ENCODE assay signal across 16 mouse cellular contexts in genomic region chr11:101128996-101129577, GRCm38 (mm10). TPM values are rescaled to one million over a fixed set of nuclear protein-coding genes. Genes with fewer than 3 reads are reported as not detected.
A peak's percentile ranks its signal among the peaks of the same experiment; 100 is the strongest.
DNase-seq lines count a peak whose midpoint lies in the region; ATAC-seq and TF ChIP-seq lines count a peak whose summit lies in the region.
"Had no signal": no experiment of that assay in that cellular context is flagged by ENCODE, and none has a peak within 500 bp of the region (broad histone marks: within the 10 kb centered on the region; RNA-seq: fewer than 3 reads in every experiment).

No protein-coding gene starts in this region.

- H3K9me3 ChIP-seq in forebrain, embryonic 14.5 days (replicated peaks; ENCODE audit: control insufficient read depth, low read length): no peaks in the 10 kb centered on the region
- H3K9me3 ChIP-seq: embryonic facial prominence, embryonic 12.5 days had no signal

- no peak for ATAC-seq in forebrain, embryonic 14.5 days

- H3K36me3 ChIP-seq in forebrain, embryonic 14.5 days (ENCODE audit: control insufficient read depth, insufficient read depth, low read length): peaks cover 23% of the 10 kb centered on the region

- H3K27ac ChIP-seq in gastrocnemius, adult 2 months: peak overlapping the region; percentile 92
- peak overlapping the region; percentile 76; the same call in 1 of the 2 replicates for H3K27ac ChIP-seq in cerebellum, adult 2 months (ENCODE audit: insufficient read depth, low read length)
- no peak overlapping the region for H3K27ac ChIP-seq in forebrain, embryonic 14.5 days (ENCODE audit: low read depth, low read length)
- H3K27ac ChIP-seq: embryonic facial prominence, embryonic 12.5 days; left cerebral cortex, adult 2 months had no signal

- no peak for TF ChIP-seq POLR2A in cerebellum, adult 2 months (IDR thresholded peaks at IDR 0.05; ENCODE audit: borderline replicate concordance, insufficient read depth, low read length)

- DNase-seq in gastrocnemius, adult 2 months: peak; percentile 79
- DNase-seq in gastrocnemius, postnatal 4 days (ENCODE audit: low spot score in 2 of 2): no peak
- peak; percentile 51 for DNase-seq in adrenal gland, postnatal 14 days
- DNase-seq in cerebellum, adult 2 months: peak; percentile 83 to 93
- peak; percentile 68 for DNase-seq in gastrocnemius, postnatal 25 days
- no peak for DNase-seq in forebrain, embryonic 14.5 days (ENCODE audit: low spot score)
- DNase-seq in yolk sac, embryonic 10.5 days (ENCODE audit: low spot score): no peak
- no peak for DNase-seq in right cerebral cortex, adult 2 months (ENCODE audit: low spot score in 2 of 2)
- DNase-seq: kidney, adult 9 months; lung, adult 2 months; midbrain, embryonic 14.5 days; spleen, adult 18-20 months; thymus, postnatal 36 days had no signal

- no peak for TF ChIP-seq CTCF in gastrocnemius, adult 2 months (IDR thresholded peaks at IDR 0.05)
- no peak for TF ChIP-seq CTCF in cerebellum, adult 2 months (IDR thresholded peaks at IDR 0.05; ENCODE audit: borderline replicate concordance, insufficient read depth, low read depth, low read length)

- H3K27me3 ChIP-seq in cerebellum, adult 2 months (ENCODE audit: control insufficient read depth, insufficient read depth, low read length): no peaks in the 10 kb centered on the region
- no peaks in the 10 kb centered on the region for H3K27me3 ChIP-seq in forebrain, embryonic 14.5 days (replicated peaks; ENCODE audit: control insufficient read depth, insufficient read depth, low read length)
- H3K27me3 ChIP-seq: embryonic facial prominence, embryonic 12.5 days had no signal

- H3K4me2 ChIP-seq in forebrain, embryonic 14.5 days (ENCODE audit: low read length): no peak overlapping the region
- H3K4me2 ChIP-seq: embryonic facial prominence, embryonic 12.5 days had no signal

- 27% methylated on average over 11 of the region's 11 CpGs for WGBS in cerebellum, adult 2 months
- 84% methylated on average over 11 of the region's 11 CpGs for WGBS in forebrain, embryonic 14.5 days

- H3K4me1 ChIP-seq in cerebellum, adult 2 months (ENCODE audit: control insufficient read depth, insufficient read depth, low read length): peaks cover 24% of the 10 kb centered on the region
- H3K4me1 ChIP-seq in forebrain, embryonic 14.5 days (ENCODE audit: control insufficient read depth, insufficient read depth, low read length): no peaks in the 10 kb centered on the region
- H3K4me1 ChIP-seq: embryonic facial prominence, embryonic 12.5 days had no signal

- H3K4me3 ChIP-seq in gastrocnemius, adult 2 months: peak overlapping the region; percentile 40
- H3K4me3 ChIP-seq in cerebellum, adult 2 months (replicated peaks; ENCODE audit: insufficient read depth, low read depth, low read length): no peak overlapping the region
- H3K4me3 ChIP-seq in forebrain, embryonic 14.5 days (ENCODE audit: low read depth, low read length): no peak overlapping the region
- H3K4me3 ChIP-seq: embryonic facial prominence, embryonic 12.5 days; left cerebral cortex, adult 2 months had no signal

- H3K9ac ChIP-seq in forebrain, embryonic 14.5 days (ENCODE audit: low read length): no peak overlapping the region
- H3K9ac ChIP-seq: embryonic facial prominence, embryonic 12.5 days had no signal

- intact Hi-C loops in gastrocnemius, adult 2 months (cut with DNase I): no loop called here

RNA-seq across cellular contexts. Expression of gene Tubg1, which starts 9.3 kb away (rescaled TPM):
- 10 to 100 TPM; 22.0 to 30.2 TPM for total RNA-seq in gastrocnemius, adult 2 months (2021)
- 10 to 100 TPM; 39.3 to 42.1 TPM for total RNA-seq in gastrocnemius, postnatal 4 days (2021)
- 45.9 and 48.6 TPM in 2 replicates for total RNA-seq in adrenal gland, postnatal 14 days (2021)
- polyA plus RNA-seq in cerebellum, adult 2 months (2012; rRNA removed): 39.1 and 39.3 TPM in 2 replicates
- 10 to 100 TPM; 22.8 to 23.4 TPM for total RNA-seq in gastrocnemius, postnatal 25 days (2021)
- 84.9 and 87.8 TPM in 2 replicates for polyA plus RNA-seq in forebrain, embryonic 14.5 days (2014; fragmentation: Nextera tagmentation; extraction: Ambion mirVana)

RNA-seq across cellular contexts. Expression of gene Retreg3, which starts 9.4 kb away (rescaled TPM):
- total RNA-seq in gastrocnemius, adult 2 months (2021): 10 to 100 TPM; 30.3 to 31.1 TPM
- 10 to 100 TPM; 41.6 to 42.9 TPM for total RNA-seq in gastrocnemius, postnatal 4 days (2021)
- 53.7 and 56.0 TPM in 2 replicates for total RNA-seq in adrenal gland, postnatal 14 days (2021)
- polyA plus RNA-seq in cerebellum, adult 2 months (2012; rRNA removed): 87.3 and 90.1 TPM in 2 replicates
- 10 to 100 TPM; 28.4 to 29.9 TPM for total RNA-seq in gastrocnemius, postnatal 25 days (2021)
- 14.0 and 14.4 TPM in 2 replicates for polyA plus RNA-seq in forebrain, embryonic 14.5 days (2014; fragmentation: Nextera tagmentation; extraction: Ambion mirVana)

RNA-seq across cellular contexts. Expression of gene Tubg2, which starts 26.6 kb away (rescaled TPM):
- 1 to 10 TPM; 2.4 to 3.6 TPM for total RNA-seq in gastrocnemius, adult 2 months (2021)
- total RNA-seq in gastrocnemius, postnatal 4 days (2021): 1 to 10 TPM; 6.8 TPM
- total RNA-seq in adrenal gland, postnatal 14 days (2021): 7.2 and 7.9 TPM in 2 replicates
- polyA plus RNA-seq in cerebellum, adult 2 months (2012; rRNA removed): 44.3 and 47.8 TPM in 2 replicates
- total RNA-seq in gastrocnemius, postnatal 25 days (2021): 1 to 10 TPM; 2.7 to 2.8 TPM
- polyA plus RNA-seq in forebrain, embryonic 14.5 days (2014; fragmentation: Nextera tagmentation; extraction: Ambion mirVana): 27.4 and 31.9 TPM in 2 replicates
- total RNA-seq: MEL had no signal

RNA-seq across cellular contexts. Expression of gene Psmc3ip, which starts 33.9 kb away (rescaled TPM):
- total RNA-seq in gastrocnemius, adult 2 months (2021): 1 to 10 TPM; 1.5 to 2.2 TPM
- 1 to 10 TPM; 4.9 to 6.2 TPM for total RNA-seq in gastrocnemius, postnatal 4 days (2021)
- 6.6 and 8.8 TPM in 2 replicates for total RNA-seq in adrenal gland, postnatal 14 days (2021)
- 4.7 and 5.3 TPM in 2 replicates for polyA plus RNA-seq in cerebellum, adult 2 months (2012; rRNA removed)
- total RNA-seq in gastrocnemius, postnatal 25 days (2021): 1 to 10 TPM; 1.5 to 1.7 TPM
- polyA plus RNA-seq in forebrain, embryonic 14.5 days (2014; fragmentation: Nextera tagmentation; extraction: Ambion mirVana): 39.8 and 54.3 TPM in 2 replicates

RNA-seq across cellular contexts. Expression of gene Cntnap1, which starts 41.2 kb away (rescaled TPM):
- total RNA-seq in gastrocnemius, adult 2 months (2021): 1 to 10 TPM; 1.2 to 1.6 TPM
- total RNA-seq in gastrocnemius, postnatal 4 days (2021): 1 to 10 TPM; 3.2 to 4.1 TPM
- 10.9 and 13.5 TPM in 2 replicates for total RNA-seq in adrenal gland, postnatal 14 days (2021)
- 151 and 169 TPM in 2 replicates for polyA plus RNA-seq in cerebellum, adult 2 months (2012; rRNA removed)
- 1 to 10 TPM in 1 of 2 experiments, under 1 TPM in 1; 0.99 to 2.2 TPM for total RNA-seq in gastrocnemius, postnatal 25 days (2021)
- 0.39 and 0.48 TPM in 2 replicates for polyA plus RNA-seq in forebrain, embryonic 14.5 days (2014; fragmentation: Nextera tagmentation; extraction: Ambion mirVana)
- total RNA-seq: MEL had no signal

Comparison
In these comparisons a context has a peak if more than half of its experiments do, and no peak if none do; other contexts are left out.
1. DNase-seq: peak in gastrocnemius, adult 2 months (single experiment), adrenal gland, postnatal 14 days (single experiment), cerebellum, adult 2 months (2 of 2) and gastrocnemius, postnatal 25 days (single experiment); none in gastrocnemius, postnatal 4 days (0 of 2), forebrain, embryonic 14.5 days (single experiment), yolk sac, embryonic 10.5 days (single experiment) and right cerebral cortex, adult 2 months (0 of 2).